Mouse (Mus musculus): ENCODE measurements at regions not wholly inside any gene's neighbourhood (a gene's known extent, or its start where the extent isn't known, plus 50 kb on each side); places are given as distances from the start of the nearest gene placed in this dataset.
"Not testable (repeated sequence)": the region's sequence is repeated elsewhere in the genome, so short reads cannot be mapped to it uniquely, and the experiment has no call there.

GRCm38 (mm10) chr13:5657556-5657955 lies 203.7 kb upstream of the Klf6 start:
- no peak overlapping the region for H3K4me3 ChIP-seq
- WGBS = 30% methylated on average over 5 of the region's 5 CpGs
- H3K9ac ChIP-seq = no peak overlapping the region
- no peaks in the 10 kb centered on the region for H3K9me3 ChIP-seq
- H3K27ac ChIP-seq = no peak overlapping the region
- no peak overlapping the region for H3K4me2 ChIP-seq
- no peak for ATAC-seq (ENCODE audit: borderline replicate concordance, extremely low read depth, low FRiP score, low TSS enrichment)
- no peaks in the 10 kb centered on the region for H3K36me3 ChIP-seq
- no peaks in the 10 kb centered on the region for H3K4me1 ChIP-seq
- no peaks in the 10 kb centered on the region for H3K27me3 ChIP-seq

- no peak for ATAC-seq (ENCODE audit: borderline replicate concordance, extremely low read depth, low FRiP score, low TSS enrichment)
- no peaks in the 10 kb centered on the region for H3K4me1 ChIP-seq
- H3K4me2 ChIP-seq = no peak overlapping the region
- H3K36me3 ChIP-seq = no peaks in the 10 kb centered on the region
- no peaks in the 10 kb centered on the region for H3K9me3 ChIP-seq
- H3K27ac ChIP-seq = no peak overlapping the region
- 55% methylated on average over 3 of the region's 3 CpGs for WGBS
- H3K4me3 ChIP-seq = no peak overlapping the region
- H3K27me3 ChIP-seq = no peaks in the 10 kb centered on the region
- H3K9ac ChIP-seq = no peak overlapping the region
Measured at GRCm38 (mm10) chr13:5666235-5667007, 194.9 kb upstream of the Klf6 start.

- Histone ChIP-seq H3K4me2 (no peak overlapping the region), H3K27me3 (no peaks in the 10 kb centered on the region), H3K4me3 (no peak overlapping the region), H3K9ac (no peak overlapping the region), H3K36me3 (no peaks in the 10 kb centered on the region), H3K9me3 (no peaks in the 10 kb centered on the region), H3K4me1 (no peaks in the 10 kb centered on the region), H3K27ac (no peak overlapping the region)
- ATAC-seq (ENCODE audit: borderline replicate concordance, extremely low read depth, low FRiP score, low TSS enrichment) = no peak
- WGBS = 68% methylated on average over 1 of the region's 1 CpGs
Measured at GRCm38 (mm10) chr13:5675668-5676067, 185.6 kb upstream of the Klf6 start.

- Histone ChIP-seq H3K4me1 (no peaks in the 10 kb centered on the region), H3K27ac (no peak overlapping the region), H3K27me3 (no peaks in the 10 kb centered on the region), H3K4me2 (no peak overlapping the region), H3K4me3 (no peak overlapping the region), H3K9me3 (peaks cover 3% of the 10 kb centered on the region; the same call in 1 of the 2 replicates), H3K9ac (no peak overlapping the region), H3K36me3 (no peaks in the 10 kb centered on the region)
- no peak for ATAC-seq (ENCODE audit: borderline replicate concordance, extremely low read depth, low FRiP score, low TSS enrichment)
- WGBS = 88% methylated on average over 3 of the region's 4 CpGs
Measured at GRCm38 (mm10) chr13:5690124-5690523, 171.2 kb upstream of the Klf6 start.

- WGBS = 85% methylated on average over 2 of the region's 2 CpGs
- not testable (repeated sequence) for ATAC-seq (ENCODE audit: borderline replicate concordance, extremely low read depth, low FRiP score, low TSS enrichment)
Measured at GRCm38 (mm10) chr13:5690680-5691079, 170.6 kb upstream of the Klf6 start.

GRCm38 (mm10) chr13:5694626-5695025 lies 166.7 kb upstream of the Klf6 start:
- no peak overlapping the region for H3K9ac ChIP-seq
- H3K36me3 ChIP-seq = no peaks in the 10 kb centered on the region
- H3K27ac ChIP-seq = no peak overlapping the region
- H3K27me3 ChIP-seq = no peaks in the 10 kb centered on the region
- H3K9me3 ChIP-seq = peaks cover 3% of the 10 kb centered on the region; the same call in 1 of the 2 replicates
- 91% methylated on average over 8 of the region's 8 CpGs for WGBS
- no peaks in the 10 kb centered on the region for H3K4me1 ChIP-seq
- no peak overlapping the region for H3K4me2 ChIP-seq
- no peak overlapping the region for H3K4me3 ChIP-seq
- ATAC-seq (ENCODE audit: borderline replicate concordance, extremely low read depth, low FRiP score, low TSS enrichment) = no peak

More at GRCm38 (mm10) chr13:5690680-5691079, 170.6 kb upstream of the Klf6 start:
- not testable (repeated sequence) for H3K4me3 ChIP-seq, H3K4me1 ChIP-seq, H3K36me3 ChIP-seq, H3K9ac ChIP-seq, H3K4me2 ChIP-seq, H3K9me3 ChIP-seq, H3K27me3 ChIP-seq, H3K27ac ChIP-seq

- ATAC-seq (ENCODE audit: borderline replicate concordance, extremely low read depth, low FRiP score, low TSS enrichment); H3K4me3 ChIP-seq; H3K9ac ChIP-seq; H3K4me2 ChIP-seq; H3K27ac ChIP-seq; H3K27me3 ChIP-seq; H3K9me3 ChIP-seq; H3K4me1 ChIP-seq; H3K36me3 ChIP-seq: not testable (repeated sequence)
- 76% methylated on average over 3 of the region's 3 CpGs for WGBS
Measured at GRCm38 (mm10) chr13:5695581-5695980, 165.7 kb upstream of the Klf6 start.

- Histone ChIP-seq H3K27me3 (no peaks in the 10 kb centered on the region), H3K4me2 (no peak overlapping the region), H3K4me1 (no peaks in the 10 kb centered on the region), H3K4me3 (no peak overlapping the region), H3K9ac (no peak overlapping the region), H3K36me3 (no peaks in the 10 kb centered on the region), H3K9me3 (peaks cover 3% of the 10 kb centered on the region; the same call in 1 of the 2 replicates), H3K27ac (no peak overlapping the region)
- ATAC-seq (ENCODE audit: borderline replicate concordance, extremely low read depth, low FRiP score, low TSS enrichment) = no peak
- 34% methylated on average over 2 of the region's 2 CpGs for WGBS
Measured at GRCm38 (mm10) chr13:5696377-5696776, 164.9 kb upstream of the Klf6 start.

DNA sequence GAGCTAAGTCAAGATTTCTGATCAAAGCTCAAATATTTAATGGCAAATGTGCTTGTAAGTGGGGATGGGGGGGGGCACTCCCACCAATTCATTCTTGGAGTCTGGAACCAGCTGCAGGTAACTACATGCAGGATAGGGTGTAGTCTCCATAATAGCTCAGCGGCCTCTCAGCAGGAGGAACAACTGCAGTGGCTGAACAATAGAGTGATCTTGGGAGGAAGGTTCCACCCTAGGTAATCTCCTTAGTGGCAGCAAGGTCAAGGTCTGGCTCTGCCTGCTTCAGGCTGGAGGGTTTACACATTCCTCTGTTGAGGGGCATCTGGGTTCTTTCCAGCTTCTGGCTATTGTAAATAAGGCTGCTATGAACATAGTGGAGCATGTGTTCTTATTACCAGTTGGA lies 164.0 kb upstream of the Klf6 start:
- not testable (repeated sequence) for H3K36me3 ChIP-seq; H3K27ac ChIP-seq; H3K27me3 ChIP-seq; H3K4me3 ChIP-seq; H3K9ac ChIP-seq; H3K4me2 ChIP-seq; ATAC-seq (ENCODE audit: borderline replicate concordance, extremely low read depth, low FRiP score, low TSS enrichment); H3K9me3 ChIP-seq; H3K4me1 ChIP-seq
- WGBS = 61% methylated on average over 1 of the region's 1 CpGs

- H3K4me3 ChIP-seq = no peak overlapping the region
- no peaks in the 10 kb centered on the region for H3K9me3 ChIP-seq
- no peaks in the 10 kb centered on the region for H3K4me1 ChIP-seq
- H3K27me3 ChIP-seq = no peaks in the 10 kb centered on the region
- H3K9ac ChIP-seq = no peak overlapping the region
- 77% methylated on average over 3 of the region's 3 CpGs for WGBS
- H3K27ac ChIP-seq = no peak overlapping the region
- no peaks in the 10 kb centered on the region for H3K36me3 ChIP-seq
- no peak overlapping the region for H3K4me2 ChIP-seq
- ATAC-seq (ENCODE audit: borderline replicate concordance, extremely low read depth, low FRiP score, low TSS enrichment) = no peak
Measured at GRCm38 (mm10) chr13:5702071-5702470, 159.2 kb upstream of the Klf6 start.

DNA sequence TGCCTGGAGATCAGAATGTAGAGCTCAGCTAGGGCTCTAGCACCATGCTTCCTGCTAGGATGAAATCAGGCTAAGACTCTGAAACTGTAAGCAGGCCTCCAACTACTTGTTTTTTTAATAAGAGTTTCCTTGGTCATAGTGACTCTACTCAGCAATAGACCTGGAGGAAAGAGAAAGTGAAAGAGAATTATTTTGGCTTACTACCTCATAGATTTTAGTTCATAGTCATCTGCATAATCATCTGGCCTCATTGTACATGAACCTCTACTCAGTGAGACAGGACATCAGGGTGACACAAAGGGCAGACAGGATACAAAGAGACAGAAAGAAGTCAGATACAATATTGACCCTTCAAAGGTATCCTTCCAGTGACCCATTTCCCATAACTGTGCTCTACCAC lies 156.3 kb upstream of the Klf6 start:
- H3K9ac ChIP-seq = no peak overlapping the region
- no peak overlapping the region for H3K4me3 ChIP-seq
- H3K4me1 ChIP-seq = 0 out of 2 replicates have a peak, but pooled peaks cover 7% of the 10 kb centered on the region
- H3K9me3 ChIP-seq = no peaks in the 10 kb centered on the region
- no peaks in the 10 kb centered on the region for H3K27me3 ChIP-seq
- no peak overlapping the region for H3K27ac ChIP-seq
- no peak overlapping the region for H3K4me2 ChIP-seq
- no peaks in the 10 kb centered on the region for H3K36me3 ChIP-seq
- ATAC-seq (ENCODE audit: borderline replicate concordance, extremely low read depth, low FRiP score, low TSS enrichment) = no peak

- no peaks in the 10 kb centered on the region for H3K9me3 ChIP-seq
- no peak overlapping the region for H3K9ac ChIP-seq
- WGBS = 81% methylated on average over 1 of the region's 1 CpGs
- no peaks in the 10 kb centered on the region for H3K27me3 ChIP-seq
- H3K4me2 ChIP-seq = no peak overlapping the region
- no peaks in the 10 kb centered on the region for H3K36me3 ChIP-seq
- H3K4me1 ChIP-seq = peaks cover 26% of the 10 kb centered on the region
- no peak for ATAC-seq (ENCODE audit: borderline replicate concordance, extremely low read depth, low FRiP score, low TSS enrichment)
- H3K27ac ChIP-seq = no peak overlapping the region
- no peak overlapping the region for H3K4me3 ChIP-seq
Measured at GRCm38 (mm10) chr13:5711646-5712045, 149.6 kb upstream of the Klf6 start.

Data from lung, embryonic 15.5 days (tissue).